Mouse (Mus musculus) heart, postnatal 0 days (tissue): ENCODE data around the gene Plppr1.

ENCODE experiments used
- CTCF ChIP-seq: IDR thresholded peaks from 2 replicates; pipeline ENCODE4 v1.5.1; 2016; ENCODE audit warnings: antibody characterized with exemption, control low read depth, low read depth
- EP300 ChIP-seq: IDR thresholded peaks from 2 replicates; pipeline ENCODE4 v1.6.1; 2016; ENCODE audit warnings: antibody characterized with exemption, low read depth

DNA sequence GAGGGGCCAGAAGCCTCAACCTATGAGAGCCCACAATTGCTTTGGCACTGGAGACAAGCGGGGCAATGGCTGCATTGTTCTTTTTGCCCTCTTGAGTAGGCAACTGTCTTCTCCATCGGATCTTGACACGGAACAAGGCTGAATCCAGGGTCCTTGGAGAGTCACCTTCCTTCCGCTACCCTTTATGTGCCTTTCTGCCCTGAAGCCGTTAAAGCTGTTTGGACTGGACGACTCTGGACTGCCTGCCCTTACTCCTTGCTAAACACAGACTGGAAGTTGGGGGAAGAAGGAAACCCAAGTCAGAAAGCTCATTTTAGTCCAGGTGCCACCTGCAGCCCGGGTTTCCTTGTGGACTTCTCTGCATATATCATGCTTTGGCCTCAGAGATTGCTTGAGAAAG lies 516 bp upstream of the Plppr1 start:
- no peak for TF ChIP-seq CTCF
- no peak for TF ChIP-seq EP300
